Mouse (Mus musculus) cortical plate, adult 2 months (tissue): ENCODE data around the gene Fam129c.

ENCODE experiments used
- CTCF ChIP-seq: fragments of 200-500 bp; IDR thresholded peaks from 2 replicates; pipeline ENCODE4 v1.5.1; 2011; ENCODE audit warnings: mild to moderate bottlenecking, control low read depth, low read length; ENCODE audit not compliant: insufficient read depth; ENCODE audit errors: extremely low read depth
- POLR2A ChIP-seq: fragments of 200-500 bp; IDR thresholded peaks from 2 replicates; pipeline ENCODE4 v1.6.1; 2011; ENCODE audit warnings: mild to moderate bottlenecking, low read length, control low read depth; ENCODE audit not compliant: insufficient read depth; ENCODE audit errors: extremely low read depth

- TF ChIP-seq POLR2A (no peak), CTCF (no peak)
Measured at GRCm38 (mm10) chr8:71598841-71599240, 1.4 kb downstream of the Fam129c start.
